Mouse (Mus musculus): ENCODE results near the gene Adcy1.

DNA sequence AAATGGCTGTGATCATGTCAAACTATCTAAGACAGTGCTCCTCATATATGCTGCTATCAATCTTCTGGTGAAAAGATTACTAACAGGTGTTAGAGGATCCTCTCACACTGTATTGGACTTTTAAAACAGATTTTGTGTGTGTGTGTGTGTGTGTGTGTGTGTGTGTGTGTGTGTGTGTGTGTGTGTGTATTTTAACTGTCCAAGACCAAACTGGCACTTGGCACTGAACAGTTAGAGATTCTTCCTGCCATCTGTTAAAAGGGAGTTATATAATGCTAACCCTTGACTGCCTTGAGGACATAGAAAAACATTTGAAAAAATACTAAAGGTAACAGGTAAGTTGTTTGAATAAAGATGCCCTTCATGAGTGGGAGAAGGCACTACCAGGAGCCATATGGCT is 15.7 kb upstream of the Adcy1 start:
- no peak for TF ChIP-seq POLR2A (IDR thresholded peaks at IDR 0.05; ENCODE audit: control insufficient read depth, extremely low read depth, insufficient read depth, low read length, poor library complexity)
- TF ChIP-seq CTCF (IDR thresholded peaks at IDR 0.05; ENCODE audit: borderline replicate concordance, control insufficient read depth, extremely low read depth, insufficient read depth, low read length, poor library complexity) = no peak

All from thymus, adult 2 months (tissue).